Mouse (Mus musculus): ENCODE measurements around the gene Atp6v1c2.

Atp6v1c2 gene

GRCm38 (mm10) chr12:17333459-17333858 lies 4.3 kb upstream of the Atp6v1c2 start:
- no peak for DNase-seq (ENCODE audit: low read depth)

GRCm38 (mm10) chr12:17324549-17325470 lies 4.3 kb downstream of the Atp6v1c2 start:
- no peak for DNase-seq (ENCODE audit: low read depth)

DNA sequence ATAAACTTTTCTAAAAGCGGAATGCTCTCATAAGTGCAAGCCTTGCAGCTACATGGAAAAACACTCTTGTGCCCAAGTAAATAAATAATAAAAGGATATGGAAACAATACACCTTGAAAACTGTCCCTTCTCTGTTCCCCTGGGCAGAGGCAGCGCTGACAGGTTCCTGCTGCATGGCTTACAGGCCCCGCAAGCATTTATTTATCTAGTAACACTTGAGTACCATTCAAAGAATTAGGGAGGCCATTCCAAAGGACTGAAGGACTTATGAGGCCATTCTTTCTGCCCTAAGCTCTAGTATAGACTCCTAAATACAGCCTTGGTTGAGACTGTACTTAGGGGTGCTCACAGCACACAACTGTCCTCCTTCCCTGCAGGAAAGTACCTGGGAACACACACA lies 10.7 kb downstream of the Atp6v1c2 start:
- no peak for DNase-seq (ENCODE audit: low read depth)

DNA sequence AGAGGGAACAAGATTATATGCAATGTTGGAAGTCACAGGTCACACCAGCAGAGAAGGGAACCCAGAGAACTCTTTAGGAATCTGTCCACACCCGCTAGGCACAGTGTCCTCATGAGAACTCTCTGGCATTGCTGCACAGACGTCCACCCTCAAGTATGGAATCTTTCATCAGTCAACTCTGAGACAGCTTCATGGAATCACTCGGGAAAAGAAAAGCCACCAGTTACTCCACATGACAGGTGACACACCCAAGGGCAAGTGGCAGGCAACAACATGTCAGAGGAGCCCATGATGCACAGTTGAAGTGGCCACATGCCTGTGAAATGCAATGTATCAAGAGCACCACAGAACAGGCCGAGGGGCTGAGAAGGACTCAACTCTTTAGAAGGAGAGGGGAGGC lies 11.2 kb downstream of the Atp6v1c2 start:
- DNase-seq (ENCODE audit: low read depth), result no peak

DNA sequence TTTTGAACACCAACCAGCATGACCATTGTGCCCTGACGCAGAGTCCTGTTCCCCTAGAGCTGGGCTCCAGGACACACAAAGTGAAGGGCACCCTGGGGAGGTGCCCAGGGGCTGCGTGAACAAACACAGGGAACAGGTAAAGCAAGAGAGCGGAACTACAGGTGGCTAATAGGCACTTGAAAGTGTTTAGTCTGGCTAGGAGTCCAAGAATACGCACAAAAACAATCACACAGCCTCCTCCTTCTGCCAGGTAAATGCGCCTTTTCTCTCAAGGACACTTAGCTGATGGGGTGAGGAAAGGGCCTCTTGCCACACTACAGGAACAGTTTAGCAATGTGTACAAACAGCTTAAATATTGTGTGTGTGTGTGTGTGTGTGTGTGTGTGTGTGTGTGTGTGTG lies 13.1 kb downstream of the Atp6v1c2 start:
- no peak for DNase-seq (ENCODE audit: low read depth)

DNA sequence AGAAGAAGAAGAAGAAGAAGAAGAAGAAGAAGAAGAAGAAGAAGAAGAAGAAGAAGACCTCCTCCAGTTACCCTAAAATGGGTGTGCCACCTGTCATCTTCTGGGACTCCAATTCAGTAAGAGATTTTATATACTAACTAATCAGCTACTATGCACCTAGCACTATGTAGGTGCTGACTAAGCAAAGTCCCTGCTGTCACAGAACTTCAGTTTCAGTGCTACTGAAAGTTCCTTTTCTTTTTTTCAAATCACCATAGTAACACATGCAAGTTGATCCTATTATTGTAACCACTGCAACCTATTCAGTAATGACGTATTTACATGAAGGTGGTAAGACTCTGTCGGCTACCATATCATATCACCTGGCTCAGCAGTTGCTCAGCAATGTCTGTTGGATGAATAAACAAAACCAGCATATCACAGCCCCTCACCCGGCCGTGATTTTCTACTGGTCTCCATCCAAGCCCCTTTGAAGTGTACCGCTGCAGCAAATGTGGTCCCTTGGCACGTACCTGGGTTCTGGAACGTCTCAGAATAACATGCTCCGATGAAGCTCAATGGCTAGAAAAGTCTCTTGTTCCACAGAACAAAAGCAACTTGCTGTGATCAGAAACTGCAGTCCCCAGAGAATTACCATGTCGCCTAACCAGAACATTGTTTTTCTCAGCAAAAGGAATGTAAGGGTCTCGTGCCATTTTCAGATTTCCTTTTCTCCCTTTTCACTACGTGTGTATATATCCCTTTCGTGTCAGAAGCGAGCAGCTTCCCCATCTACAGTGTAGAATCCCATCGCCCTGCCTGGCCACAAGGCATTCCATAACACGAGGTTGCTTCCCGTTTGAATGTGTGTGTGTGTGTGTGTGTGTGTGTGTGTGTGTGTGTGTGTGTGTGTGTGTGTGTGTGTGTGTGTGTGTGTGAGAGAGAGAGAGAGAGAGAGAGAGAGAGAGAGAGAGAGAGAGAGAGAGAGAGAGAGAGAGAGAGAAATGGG lies 18.0 kb downstream of the Atp6v1c2 start:
- DNase-seq (ENCODE audit: low read depth), result no peak

GRCm38 (mm10) chr12:17308246-17308645 lies 20.9 kb downstream of the Atp6v1c2 start:
- DNase-seq (ENCODE audit: low read depth), result no peak

GRCm38 (mm10) chr12:17305445-17305844 lies 23.7 kb downstream of the Atp6v1c2 start:
- no peak for DNase-seq (ENCODE audit: low read depth)

DNA sequence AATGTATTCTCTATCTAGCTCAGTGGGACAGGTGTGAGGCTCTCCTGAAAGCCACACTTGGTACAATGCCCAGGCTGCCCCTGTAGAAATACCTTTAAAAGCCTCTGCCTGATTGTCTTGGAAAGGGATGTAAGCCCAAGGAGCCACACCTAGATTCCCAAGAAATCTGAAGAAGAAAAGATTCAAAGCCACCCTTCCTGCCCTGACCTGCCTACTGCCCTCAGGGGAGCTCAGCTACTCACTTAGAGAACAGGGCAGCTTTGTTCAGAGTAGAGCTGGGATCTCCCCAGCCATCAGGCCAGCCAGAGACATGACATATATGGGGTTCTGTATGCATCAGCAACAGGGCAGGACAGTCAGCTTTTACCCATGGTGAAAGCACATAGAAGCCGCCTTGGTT lies 29.3 kb downstream of the Atp6v1c2 start:
- DNase-seq (ENCODE audit: low read depth), result no peak

DNA sequence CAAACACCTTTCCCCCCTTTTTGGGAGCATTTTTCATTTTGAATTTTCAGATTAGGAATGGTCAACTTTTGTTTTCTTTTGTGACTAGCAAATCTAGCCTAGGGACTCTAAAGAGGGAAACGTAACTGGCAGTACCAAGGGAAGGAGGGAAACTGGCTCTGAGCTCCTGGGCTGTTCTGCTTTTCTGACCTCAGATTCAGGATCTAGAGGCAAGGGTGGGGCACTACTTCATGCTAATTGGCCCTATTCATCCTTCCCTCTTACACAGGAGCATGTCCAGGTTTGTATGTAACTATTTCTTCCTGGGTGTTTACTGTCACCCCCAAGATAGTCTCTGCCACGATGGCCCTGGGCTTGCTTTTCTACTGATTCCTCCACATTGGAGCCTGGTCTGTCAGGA lies 32.3 kb downstream of the Atp6v1c2 start:
- no peak for DNase-seq (ENCODE audit: low read depth)

DNA sequence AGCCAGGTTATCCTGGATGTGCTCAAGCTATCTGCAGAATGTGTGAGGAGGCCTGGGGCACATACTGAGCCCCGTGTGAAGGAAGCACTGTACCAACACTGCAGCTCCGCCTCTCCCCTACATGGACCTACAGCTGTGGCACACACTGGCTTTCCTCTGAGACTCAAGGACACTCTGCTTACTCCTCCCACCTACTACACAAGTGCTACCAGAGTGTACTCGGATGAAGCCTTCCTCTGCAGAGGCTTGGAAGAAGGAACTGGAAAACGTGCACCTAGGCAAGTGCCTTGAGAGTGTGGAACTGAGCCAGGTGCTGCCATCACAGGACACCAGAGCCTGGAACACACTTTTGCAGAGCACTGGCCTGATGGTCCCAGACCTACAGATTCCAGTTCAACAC lies 38.6 kb downstream of the Atp6v1c2 start:
- DNase-seq (ENCODE audit: low read depth), result no peak

DNA sequence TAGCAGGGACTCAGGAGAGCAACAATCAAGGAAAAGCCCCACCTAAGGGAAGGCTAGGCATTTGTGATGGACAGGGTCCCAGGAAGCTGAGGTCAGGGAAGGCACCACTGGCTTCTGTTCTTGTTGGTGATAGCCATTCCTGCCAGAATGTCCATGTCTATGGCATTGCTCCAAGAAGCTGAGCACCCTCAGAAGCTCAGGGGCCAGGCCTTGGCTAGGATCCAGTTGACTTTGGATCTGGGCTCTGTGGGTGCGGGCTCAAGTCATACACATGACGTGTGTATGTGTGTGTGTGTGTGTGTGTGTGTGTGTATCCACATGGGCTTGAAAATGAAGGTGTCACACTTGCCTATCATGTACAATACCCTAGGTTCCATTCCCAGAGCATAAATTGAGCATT lies 39.2 kb downstream of the Atp6v1c2 start:
- DNase-seq (ENCODE audit: low read depth), result no peak

DNA sequence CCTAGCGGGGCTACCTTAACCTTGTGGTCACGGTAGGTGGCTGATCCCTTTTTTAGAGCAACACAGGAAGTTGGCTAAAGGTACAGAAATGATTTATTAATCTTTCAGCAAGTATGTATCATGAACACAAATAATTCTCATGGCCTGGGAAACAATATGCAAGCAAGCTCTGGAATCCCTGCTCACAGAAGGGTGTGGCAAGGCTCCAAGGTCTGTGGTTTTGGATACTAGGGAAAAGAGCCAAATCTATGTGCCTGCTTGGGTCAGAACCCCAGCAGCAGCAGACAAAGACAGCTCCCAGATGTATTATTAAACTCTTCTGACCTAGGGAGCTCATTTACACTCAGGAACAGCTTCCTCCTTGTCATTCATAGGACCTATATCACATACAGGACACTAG lies 40.1 kb downstream of the Atp6v1c2 start:
- no peak for DNase-seq (ENCODE audit: low read depth)

DNA sequence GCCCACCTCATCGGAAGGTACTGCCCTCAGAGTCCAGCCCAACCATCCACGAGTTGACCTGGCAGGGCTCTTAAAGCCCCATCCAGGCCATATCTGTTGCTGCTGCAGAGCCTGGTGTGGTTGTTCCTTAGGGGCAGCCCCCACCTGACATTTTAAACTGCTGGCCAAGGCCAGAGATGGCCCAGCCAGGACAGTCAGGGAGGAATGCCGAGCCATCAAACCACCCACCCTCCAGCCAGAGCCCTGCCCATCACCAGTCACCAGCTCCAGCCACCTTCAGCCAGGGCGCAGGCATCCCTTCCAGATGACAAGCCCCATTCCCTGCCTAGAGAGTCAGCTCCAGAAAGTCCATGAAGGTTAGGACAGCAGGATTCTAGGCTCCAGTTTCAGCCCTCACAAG lies 40.7 kb downstream of the Atp6v1c2 start:
- DNase-seq (ENCODE audit: low read depth), result no peak

DNA sequence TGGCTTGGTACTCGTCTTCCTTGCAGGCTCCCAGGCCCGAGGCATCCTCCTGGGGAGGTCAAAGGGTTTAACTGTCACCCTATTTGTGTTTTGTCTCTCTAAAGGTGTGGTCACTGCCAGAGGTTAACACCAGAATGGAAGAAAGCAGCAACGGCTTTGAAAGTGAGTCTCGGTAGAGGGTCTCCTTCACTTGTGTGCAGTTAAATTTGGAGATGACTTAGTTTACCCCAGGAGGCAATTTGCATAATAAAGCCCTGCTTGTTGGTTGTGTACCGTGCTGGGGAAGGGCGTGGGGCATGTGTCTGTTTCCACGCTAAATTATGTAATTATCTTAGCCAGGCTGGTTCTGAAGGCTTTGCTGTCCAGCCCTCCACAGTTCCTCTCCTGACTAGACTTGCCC lies 55.3 kb downstream of the Atp6v1c2 start:
- DNase-seq (ENCODE audit: low read depth), result no peak

GRCm38 (mm10) chr12:17271272-17271671 lies 57.9 kb downstream of the Atp6v1c2 start:
- peak; percentile 55 for DNase-seq (ENCODE audit: low read depth)

- DNase-seq (ENCODE audit: low read depth), result no peak
These were observed 61.8 kb downstream of the Atp6v1c2 start for GRCm38 (mm10) chr12:17267316-17267715.

DNA sequence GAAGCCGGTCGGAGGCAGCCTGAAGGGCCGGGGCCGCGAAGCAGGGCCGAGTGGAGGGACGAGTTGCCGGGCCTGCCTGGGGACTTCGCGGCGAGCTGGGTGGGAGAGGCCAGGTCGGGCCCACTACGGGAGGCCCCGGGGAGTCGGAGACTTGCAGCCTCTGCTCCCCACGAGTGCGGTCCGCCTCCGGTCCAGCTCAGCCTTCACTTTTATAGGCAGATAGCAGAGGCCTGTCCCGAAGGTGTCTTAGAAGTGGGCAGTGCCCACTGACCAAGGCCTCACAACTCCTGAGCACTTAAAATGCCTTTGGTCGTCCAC lies 62.5 kb downstream of the Atp6v1c2 start:
- no peak for DNase-seq (ENCODE audit: low read depth)

- DNase-seq (ENCODE audit: low read depth), result peak; percentile 93
These were observed 63.0 kb downstream of the Atp6v1c2 start, which contains the start of gene Pdia6 for GRCm38 (mm10) chr12:17265971-17266672. TSS of gene Pdia6 (plus strand) at chr12:17266545.

DNA sequence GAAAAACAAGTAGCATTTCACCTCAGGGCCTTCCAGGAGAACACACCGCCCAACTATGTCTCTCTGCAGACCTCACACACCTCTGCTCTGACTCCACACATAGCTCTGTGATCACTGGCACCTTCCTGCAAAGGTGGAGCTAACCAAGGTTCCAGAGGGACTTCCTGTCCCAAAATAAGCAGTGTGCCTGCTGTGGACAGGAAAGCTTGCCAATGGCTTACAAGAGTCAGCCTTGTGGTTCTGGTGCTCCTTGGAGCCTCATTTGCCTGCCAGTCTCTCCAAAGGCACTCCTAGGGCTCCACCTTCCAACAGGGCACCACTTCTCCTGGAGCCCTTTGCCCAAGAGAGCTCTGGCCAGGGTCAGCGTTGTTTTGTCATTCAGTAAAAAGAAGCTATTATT lies 64.3 kb downstream of the Atp6v1c2 start:
- no peak for DNase-seq (ENCODE audit: low read depth)

GRCm38 (mm10) chr12:17263881-17264280 lies 65.3 kb downstream of the Atp6v1c2 start:
- DNase-seq (ENCODE audit: low read depth), result no peak

DNA sequence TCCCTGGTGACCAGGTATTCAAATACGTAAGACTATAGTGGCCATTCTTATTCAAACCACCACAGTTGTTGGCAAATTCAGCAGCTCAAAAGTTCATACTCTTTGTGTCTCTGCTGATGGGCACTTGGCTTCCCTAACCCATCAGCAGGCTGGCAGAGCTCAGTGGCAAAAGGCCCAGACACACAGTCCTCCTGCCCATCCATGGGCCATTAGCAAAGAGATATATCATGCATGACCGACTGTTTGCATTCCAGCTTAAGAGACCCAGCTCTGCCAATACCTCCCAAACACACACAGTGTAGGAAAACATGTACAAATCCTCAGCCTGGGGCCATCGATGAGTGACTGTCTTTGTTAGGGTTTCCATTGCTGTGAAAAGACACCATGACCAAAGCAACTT lies 68.2 kb downstream of the Atp6v1c2 start:
- DNase-seq (ENCODE audit: low read depth), result no peak

Measured in c-Kit-positive CD71-negative TER-119-negative erythroid progenitor cells, embryonic 14.5 days (primary cell).